Mouse (Mus musculus): Measurements from ENCODE around the gene Cnot1. TPM values are rescaled to one million over a fixed set of nuclear protein-coding genes. Genes with fewer than 3 reads are reported as not detected.

Gene Cnot1
- polyA plus RNA-seq, 1 experiment from 2014 or later: 76.9 TPM

GRCm38 (mm10) chr8:95843968-95844367 is 36.7 kb upstream of the Cnot1 start:
- Histone ChIP-seq H3K9ac (replicated peaks; ENCODE audit: low read length) (no peak overlapping the region), H3K4me2 (ENCODE audit: low read length) (no peak overlapping the region), H3K4me3 (replicated peaks; ENCODE audit: low read depth, low read length) (no peak overlapping the region), H3K36me3 (ENCODE audit: control insufficient read depth, insufficient read depth, low read length) (peaks cover 73% of the 10 kb centered on the region), H3K9me3 (ENCODE audit: control insufficient read depth, low read length) (no peaks in the 10 kb centered on the region), H3K4me1 (ENCODE audit: control insufficient read depth, insufficient read depth, low read length) (no peaks in the 10 kb centered on the region), H3K27me3 (ENCODE audit: control insufficient read depth, insufficient read depth, low read length) (no peaks in the 10 kb centered on the region), H3K27ac (replicated peaks; ENCODE audit: low read depth, low read length) (no peak overlapping the region)
- no peak for DNase-seq
- no peak for ATAC-seq (ENCODE audit: low FRiP score, low TSS enrichment)
- WGBS: 96% methylated on average over 6 of the region's 6 CpGs

GRCm38 (mm10) chr8:95841436-95841835 is 34.2 kb upstream of the Cnot1 start:
- Histone ChIP-seq H3K36me3 (ENCODE audit: control insufficient read depth, insufficient read depth, low read length) (peaks cover 76% of the 10 kb centered on the region), H3K9me3 (ENCODE audit: control insufficient read depth, low read length) (no peaks in the 10 kb centered on the region), H3K9ac (replicated peaks; ENCODE audit: low read length) (no peak overlapping the region), H3K27me3 (ENCODE audit: control insufficient read depth, insufficient read depth, low read length) (no peaks in the 10 kb centered on the region), H3K4me3 (replicated peaks; ENCODE audit: low read depth, low read length) (no peak overlapping the region), H3K4me2 (ENCODE audit: low read length) (no peak overlapping the region), H3K27ac (replicated peaks; ENCODE audit: low read depth, low read length) (no peak overlapping the region), H3K4me1 (ENCODE audit: control insufficient read depth, insufficient read depth, low read length) (no peaks in the 10 kb centered on the region)
- 89% methylated on average over 15 of the region's 15 CpGs for WGBS
- ATAC-seq (ENCODE audit: low FRiP score, low TSS enrichment): no peak
- no peak for DNase-seq

GRCm38 (mm10) chr8:95839289-95839688 is 32.0 kb upstream of the Cnot1 start:
- Histone ChIP-seq H3K4me2 (ENCODE audit: low read length) (no peak overlapping the region), H3K4me3 (replicated peaks; ENCODE audit: low read depth, low read length) (no peak overlapping the region), H3K9ac (replicated peaks; ENCODE audit: low read length) (no peak overlapping the region), H3K36me3 (ENCODE audit: control insufficient read depth, insufficient read depth, low read length) (peaks cover 58% of the 10 kb centered on the region), H3K4me1 (ENCODE audit: control insufficient read depth, insufficient read depth, low read length) (no peaks in the 10 kb centered on the region), H3K27ac (replicated peaks; ENCODE audit: low read depth, low read length) (no peak overlapping the region), H3K9me3 (ENCODE audit: control insufficient read depth, low read length) (no peaks in the 10 kb centered on the region), H3K27me3 (ENCODE audit: control insufficient read depth, insufficient read depth, low read length) (no peaks in the 10 kb centered on the region)
- DNase-seq (no peak), ATAC-seq (ENCODE audit: low FRiP score, low TSS enrichment) (no peak)
- 97% methylated on average over 4 of the region's 4 CpGs for WGBS

- DNase-seq (no peak), ATAC-seq (ENCODE audit: low FRiP score, low TSS enrichment) (no peak)
- Histone ChIP-seq H3K4me1 (ENCODE audit: control insufficient read depth, insufficient read depth, low read length) (peaks cover 10% of the 10 kb centered on the region; the same call in 1 of the 2 replicates), H3K27me3 (ENCODE audit: control insufficient read depth, insufficient read depth, low read length) (no peaks in the 10 kb centered on the region), H3K4me3 (replicated peaks; ENCODE audit: low read depth, low read length) (no peak overlapping the region), H3K9ac (replicated peaks; ENCODE audit: low read length) (no peak overlapping the region), H3K36me3 (ENCODE audit: control insufficient read depth, insufficient read depth, low read length) (peaks cover 39% of the 10 kb centered on the region), H3K27ac (replicated peaks; ENCODE audit: low read depth, low read length) (no peak overlapping the region), H3K4me2 (ENCODE audit: low read length) (no peak overlapping the region), H3K9me3 (ENCODE audit: control insufficient read depth, low read length) (no peaks in the 10 kb centered on the region)
- 95% methylated on average over 10 of the region's 10 CpGs for WGBS
Measured at GRCm38 (mm10) chr8:95837266-95837665, 30.0 kb upstream of the Cnot1 start.

- peaks cover 10% of the 10 kb centered on the region; the same call in 1 of the 2 replicates for H3K4me1 ChIP-seq (ENCODE audit: control insufficient read depth, insufficient read depth, low read length)
- 79% methylated on average over 4 of the region's 4 CpGs for WGBS
- no peak overlapping the region for H3K4me2 ChIP-seq (ENCODE audit: low read length)
Measured at GRCm38 (mm10) chr8:95835891-95836290, 28.6 kb upstream of the Cnot1 start.

GRCm38 (mm10) chr8:95833435-95833984 is 26.2 kb upstream of the Cnot1 start:
- peak; percentile 22 for DNase-seq
- H3K9me3 ChIP-seq (ENCODE audit: control insufficient read depth, low read length): no peaks in the 10 kb centered on the region
- H3K27ac ChIP-seq (replicated peaks; ENCODE audit: low read depth, low read length): no peak overlapping the region
- H3K36me3 ChIP-seq (ENCODE audit: control insufficient read depth, insufficient read depth, low read length): peaks cover 12% of the 10 kb centered on the region; the same call in 1 of the 2 replicates
- H3K4me1 ChIP-seq (ENCODE audit: control insufficient read depth, insufficient read depth, low read length): peaks cover 10% of the 10 kb centered on the region; the same call in 1 of the 2 replicates
- no peaks in the 10 kb centered on the region for H3K27me3 ChIP-seq (ENCODE audit: control insufficient read depth, insufficient read depth, low read length)
- under 1% methylated on average over 16 of the region's 16 CpGs for WGBS
- ATAC-seq (ENCODE audit: low FRiP score, low TSS enrichment): peak; percentile 67
- peak overlapping the region; percentile 27 for H3K4me3 ChIP-seq (replicated peaks; ENCODE audit: low read depth, low read length)
- H3K9ac ChIP-seq (replicated peaks; ENCODE audit: low read length): peak overlapping the region; percentile 49; the same call in 1 of the 2 replicates
- peak overlapping the region; percentile 51 for H3K4me2 ChIP-seq (ENCODE audit: low read length)

More at GRCm38 (mm10) chr8:95835891-95836290, 28.6 kb upstream of the Cnot1 start:
- H3K9me3 ChIP-seq (ENCODE audit: control insufficient read depth, low read length): no peaks in the 10 kb centered on the region
- H3K9ac ChIP-seq (replicated peaks; ENCODE audit: low read length): no peak overlapping the region
- ATAC-seq (ENCODE audit: low FRiP score, low TSS enrichment): no peak
- no peak overlapping the region for H3K4me3 ChIP-seq (replicated peaks; ENCODE audit: low read depth, low read length)
- H3K27ac ChIP-seq (replicated peaks; ENCODE audit: low read depth, low read length): no peak overlapping the region
- H3K36me3 ChIP-seq (ENCODE audit: control insufficient read depth, insufficient read depth, low read length): peaks cover 26% of the 10 kb centered on the region
- DNase-seq: no peak
- no peaks in the 10 kb centered on the region for H3K27me3 ChIP-seq (ENCODE audit: control insufficient read depth, insufficient read depth, low read length)

GRCm38 (mm10) chr8:95832603-95833434 is 25.6 kb upstream of the Cnot1 start:
- peaks cover 10% of the 10 kb centered on the region; the same call in 1 of the 2 replicates for H3K4me1 ChIP-seq (ENCODE audit: control insufficient read depth, insufficient read depth, low read length)
- WGBS: 16% methylated on average over 16 of the region's 16 CpGs
- H3K27ac ChIP-seq (replicated peaks; ENCODE audit: low read depth, low read length): no peak overlapping the region
- H3K4me3 ChIP-seq (replicated peaks; ENCODE audit: low read depth, low read length): peak overlapping the region; percentile 27
- ATAC-seq (ENCODE audit: low FRiP score, low TSS enrichment) (peak; percentile 66; the same call in 1 of the 2 replicates), DNase-seq (peak; percentile 93)
- peaks cover 12% of the 10 kb centered on the region; the same call in 1 of the 2 replicates for H3K36me3 ChIP-seq (ENCODE audit: control insufficient read depth, insufficient read depth, low read length)
- H3K4me2 ChIP-seq (ENCODE audit: low read length): peak overlapping the region; percentile 51
- H3K9me3 ChIP-seq (ENCODE audit: control insufficient read depth, low read length): no peaks in the 10 kb centered on the region
- peak overlapping the region; percentile 49; the same call in 1 of the 2 replicates for H3K9ac ChIP-seq (replicated peaks; ENCODE audit: low read length)
- H3K27me3 ChIP-seq (ENCODE audit: control insufficient read depth, insufficient read depth, low read length): no peaks in the 10 kb centered on the region

- 83% methylated on average over 3 of the region's 3 CpGs for WGBS
- H3K9ac ChIP-seq (replicated peaks; ENCODE audit: low read length): no peak overlapping the region
- H3K36me3 ChIP-seq (ENCODE audit: control insufficient read depth, insufficient read depth, low read length): no peaks in the 10 kb centered on the region
- no peak overlapping the region for H3K4me3 ChIP-seq (replicated peaks; ENCODE audit: low read depth, low read length)
- H3K4me1 ChIP-seq (ENCODE audit: control insufficient read depth, insufficient read depth, low read length): peaks cover 10% of the 10 kb centered on the region; the same call in 1 of the 2 replicates
- H3K27ac ChIP-seq (replicated peaks; ENCODE audit: low read depth, low read length): no peak overlapping the region
- H3K27me3 ChIP-seq (ENCODE audit: control insufficient read depth, insufficient read depth, low read length): no peaks in the 10 kb centered on the region
- H3K4me2 ChIP-seq (ENCODE audit: low read length): no peak overlapping the region
- H3K9me3 ChIP-seq (ENCODE audit: control insufficient read depth, low read length): no peaks in the 10 kb centered on the region
- ATAC-seq (ENCODE audit: low FRiP score, low TSS enrichment) (no peak), DNase-seq (no peak)
Measured at GRCm38 (mm10) chr8:95830144-95830543, 22.9 kb upstream of the Cnot1 start.

Measured in midbrain, embryonic 14.5 days (tissue).